ENCODE assay signal across 8 mouse cellular contexts in genomic region chr1:126683621-126684445, GRCm38 (mm10).
DNase-seq lines count a peak whose midpoint lies in the region; ATAC-seq lines count a peak whose summit lies in the region.

No protein-coding gene starts in this region.

- peak overlapping the region; percentile 23; the same call in 1 of the 2 replicates for H3K4me2 ChIP-seq in embryonic facial prominence, embryonic 15.5 days (replicated peaks)
- H3K4me2 ChIP-seq in neural tube, embryonic 15.5 days, result no peak overlapping the region

- peak overlapping the region; percentile 55 for H3K27ac ChIP-seq in embryonic facial prominence, embryonic 15.5 days (replicated peaks)
- H3K27ac ChIP-seq in neural tube, embryonic 15.5 days (replicated peaks), result peak overlapping the region; percentile 64

- intact Hi-C loops in left cerebral cortex, postnatal 4 days (cut with DNase I), result no loop called here

- no peak overlapping the region for H3K4me3 ChIP-seq in embryonic facial prominence, embryonic 15.5 days (replicated peaks)
- H3K4me3 ChIP-seq in neural tube, embryonic 15.5 days (replicated peaks), result no peak overlapping the region

- H3K36me3 ChIP-seq in embryonic facial prominence, embryonic 15.5 days, result no peaks in the 10 kb centered on the region
- no peaks in the 10 kb centered on the region for H3K36me3 ChIP-seq in neural tube, embryonic 15.5 days

- H3K4me1 ChIP-seq in embryonic facial prominence, embryonic 15.5 days, result peaks cover 20% of the 10 kb centered on the region
- H3K4me1 ChIP-seq in neural tube, embryonic 15.5 days, result peaks cover 50% of the 10 kb centered on the region

- peak; percentile 6 to 25 for DNase-seq in adrenal gland, adult 18-20 months (ENCODE audit: low spot score in 2 of 2)
- DNase-seq in adrenal gland, adult 8-10 months, result no peak
- DNase-seq in heart, adult 9 months (ENCODE audit: low spot score in 2 of 2), result peak; percentile 18 to 19
- DNase-seq in kidney, adult 8-10 months, result peak; percentile 36 to 56
- DNase-seq in left cerebral cortex, postnatal 4 days, result peak; percentile 89
- no peak for DNase-seq in c-Kit-positive CD71-positive TER-119-positive erythroid progenitor cells, embryonic 14.5 days (ENCODE audit: low spot score)

- peak; percentile 41; the same call in 1 of the 2 replicates for ATAC-seq in embryonic facial prominence, embryonic 15.5 days (ENCODE audit: insufficient number of reproducible peaks, low FRiP score, low TSS enrichment, low read depth)
- ATAC-seq in neural tube, embryonic 15.5 days (ENCODE audit: low FRiP score), result peak; percentile 84; the same call in 1 of the 2 replicates

- 10% methylated on average over 11 of the region's 11 CpGs for WGBS in embryonic facial prominence, embryonic 15.5 days
- whole genome bisulfite sequencing in neural tube, embryonic 15.5 days, result 19% methylated on average over 11 of the region's 11 CpGs

- no peak overlapping the region for H3K9ac ChIP-seq in embryonic facial prominence, embryonic 15.5 days
- no peak overlapping the region for H3K9ac ChIP-seq in neural tube, embryonic 15.5 days (replicated peaks)

- H3K27me3 ChIP-seq in embryonic facial prominence, embryonic 15.5 days, result no peaks in the 10 kb centered on the region
- no peaks in the 10 kb centered on the region for H3K27me3 ChIP-seq in neural tube, embryonic 15.5 days (replicated peaks)

- H3K9me3 ChIP-seq in embryonic facial prominence, embryonic 15.5 days (replicated peaks), result no peaks in the 10 kb centered on the region
- H3K9me3 ChIP-seq in neural tube, embryonic 15.5 days (replicated peaks), result no peaks in the 10 kb centered on the region

Comparison
In these comparisons a context has a peak if more than half of its experiments do, and no peak if none do; other contexts are left out.
1. DNase-seq: peak in adrenal gland, adult 18-20 months (2 of 2), heart, adult 9 months (2 of 2), kidney, adult 8-10 months (2 of 2) and left cerebral cortex, postnatal 4 days (single experiment); none in adrenal gland, adult 8-10 months (single experiment) and c-Kit-positive CD71-positive TER-119-positive erythroid progenitor cells, embryonic 14.5 days (single experiment).